Mouse (Mus musculus) erythroid progenitor cell, adult 5-6 weeks (primary cell): Measurements from ENCODE around the gene Troap. TPM values are rescaled to one million over a fixed set of nuclear protein-coding genes. Genes with fewer than 3 reads are reported as not detected.
A peak's percentile ranks its signal among the peaks of the same experiment; 100 is the strongest.

ENCODE experiments used
- ATAC-seq: replicated peaks from 2 replicates; pipeline ENCODE4 v1.8.0; 2016; ENCODE audit warnings: moderate number of reproducible peaks, mild to moderate bottlenecking, moderate TSS enrichment, inconsistent platforms; ENCODE audit not compliant: poor library complexity, low FRiP score, severe bottlenecking
- total RNA-seq, 2 experiments: library from RNA; stranded (forward) in 1 of 2; stranded (reverse) in 1 of 2; fragments of 150-400 nt in 1 of 2; fragments of 186-747, 209-891 nt in 1 of 2; gene quantifications; 2 replicates each; pipeline versions ENCODE4 v1.2.3 to v1.2.4; 2015 to 2017; ENCODE audit warnings: low replicate concordance in 2 of 2

The Troap gene
- 152 and 157 TPM in 2 replicates for total RNA-seq (2015; ENCODE audit: low replicate concordance)
- 126 and 180 TPM in 2 replicates for total RNA-seq (2017; ENCODE audit: low replicate concordance)

GRCm38 (mm10) chr15:99074019-99074599 lies at the start of gene Troap:
TSS of gene Troap (plus strand) at chr15:99074575.
- peak; percentile 36 for ATAC-seq

- 0 out of 2 replicates have a peak, but pooled peaks have one; percentile 44 for ATAC-seq
These were observed 49.6 kb upstream of the Troap start for GRCm38 (mm10) chr15:99024668-99025314.

GRCm38 (mm10) chr15:99025414-99025813 lies 49.0 kb upstream of the Troap start:
- no peak for ATAC-seq

GRCm38 (mm10) chr15:99026259-99026658 lies 48.1 kb upstream of the Troap start:
- no peak for ATAC-seq

GRCm38 (mm10) chr15:99027116-99027515 lies 47.3 kb upstream of the Troap start:
- ATAC-seq: no peak

- ATAC-seq: peak; percentile 5; the same call in 1 of the 2 replicates
These were observed 45.4 kb upstream of the Troap start for GRCm38 (mm10) chr15:99028874-99029458.

GRCm38 (mm10) chr15:99029619-99030584 lies 44.5 kb upstream of the Troap start, which contains the start of gene Tuba1c:
TSS of gene Tuba1c (plus strand) at chr15:99029891.
- peak; percentile 87 for ATAC-seq

GRCm38 (mm10) chr15:99030585-99031387 lies 43.6 kb upstream of the Troap start:
- peak; percentile 64 for ATAC-seq

- ATAC-seq: no peak
These were observed 43.0 kb upstream of the Troap start for GRCm38 (mm10) chr15:99031388-99031675.

- ATAC-seq: no peak
These were observed 42.2 kb upstream of the Troap start for GRCm38 (mm10) chr15:99032041-99032725.

- ATAC-seq: no peak
These were observed 41.6 kb upstream of the Troap start for GRCm38 (mm10) chr15:99032726-99033250.

GRCm38 (mm10) chr15:99033498-99034270 lies 40.7 kb upstream of the Troap start:
- no peak for ATAC-seq

GRCm38 (mm10) chr15:99035431-99035830 lies 38.9 kb upstream of the Troap start:
- no peak for ATAC-seq

GRCm38 (mm10) chr15:99036249-99036905 lies 38.0 kb upstream of the Troap start:
- no peak for ATAC-seq

GRCm38 (mm10) chr15:99038025-99038424 lies 36.4 kb upstream of the Troap start:
- no peak for ATAC-seq

GRCm38 (mm10) chr15:99038797-99039196 lies 35.6 kb upstream of the Troap start:
- no peak for ATAC-seq

GRCm38 (mm10) chr15:99039306-99039705 lies 35.1 kb upstream of the Troap start:
- ATAC-seq: no peak
